Mouse (Mus musculus) heart, adult 2 months (tissue): ENCODE measurements at regions not wholly inside any gene's neighbourhood (a gene's known extent, or its start where the extent isn't known, plus 50 kb on each side); places are given as distances from the start of the nearest gene placed in this dataset.

ENCODE experiments used
- CTCF ChIP-seq: fragments of 200-600 bp; IDR thresholded peaks from 2 replicates; pipeline ENCODE4 v1.8.1; 2022; ENCODE audit warnings: antibody characterized with exemption, mild to moderate bottlenecking, moderate library complexity
- POLR2A ChIP-seq: fragments of 200-500 bp; IDR thresholded peaks from 2 replicates; pipeline ENCODE4 v1.6.1; 2011; ENCODE audit warnings: mild to moderate bottlenecking, low read depth, low read length, control low read depth; ENCODE audit not compliant: insufficient read depth

DNA sequence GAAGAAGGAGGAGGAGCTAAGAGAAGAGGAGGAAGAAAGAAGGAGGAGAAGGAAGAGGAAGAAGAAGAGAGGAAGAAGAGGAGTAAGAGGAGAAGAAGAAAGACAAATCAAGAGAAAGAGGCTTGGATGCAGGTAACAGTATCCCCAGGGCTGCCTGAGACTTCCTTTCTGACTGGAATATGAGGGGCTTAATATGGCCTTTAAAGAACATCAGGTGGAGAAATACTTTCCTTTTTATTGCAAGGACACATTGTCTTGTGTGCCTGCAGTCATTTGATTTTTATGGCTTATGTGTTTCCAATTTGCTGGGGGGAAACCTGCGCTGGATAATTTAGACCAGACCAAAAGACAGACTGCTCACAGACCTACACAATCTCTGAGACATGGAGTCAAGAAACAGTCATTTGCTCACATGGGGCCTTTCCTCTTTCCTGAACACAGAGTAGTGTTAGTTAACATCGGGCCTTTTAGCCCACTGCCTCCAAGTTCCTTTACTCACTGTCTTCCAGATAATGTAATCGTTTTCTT is 308.8 kb upstream of the Tbc1d5 start:
- TF ChIP-seq POLR2A (no peak), CTCF (no peak)
